Mouse (Mus musculus): ENCODE data around the gene Tcp11l2. TPM values are rescaled to one million over a fixed set of nuclear protein-coding genes. Genes with fewer than 3 reads are reported as not detected.

The Tcp11l2 gene
- polyA plus RNA-seq, 1 experiment from 2014 or later, result 16.1 TPM

Other genes starting within 250 kb of the Tcp11l2 start
- 3.5 and 3.8 TPM in 2 replicates for gene Nuak1, start 136.0 kb upstream of the Tcp11l2 start, polyA plus RNA-seq (2016; fragmentation: Nextera tagmentation; extraction: Ambion mirVana)
- gene Ckap4, start 42.6 kb upstream of the Tcp11l2 start, polyA plus RNA-seq (2016; fragmentation: Nextera tagmentation; extraction: Ambion mirVana), result 113 and 117 TPM in 2 replicates
- gene Polr3b, start 45.7 kb downstream of the Tcp11l2 start, polyA plus RNA-seq (2016; fragmentation: Nextera tagmentation; extraction: Ambion mirVana), result 18.9 and 19.6 TPM in 2 replicates
- 1.9 and 2.0 TPM in 2 replicates for gene Rfx4, start 179.4 kb downstream of the Tcp11l2 start, polyA plus RNA-seq (2016; fragmentation: Nextera tagmentation; extraction: Ambion mirVana)

Measured in embryonic facial prominence, embryonic 12.5 days (tissue).